Mouse (Mus musculus) thymus, adult 2 months (tissue): ENCODE data around the gene Ctsa.

Experiments
- CTCF ChIP-seq: fragments of 200-500 bp; IDR thresholded peaks from 2 replicates; pipeline ENCODE4 v1.5.1; 2012; ENCODE audit warnings: mild to moderate bottlenecking, control low read depth, low read length, moderate library complexity, borderline replicate concordance; ENCODE audit not compliant: control insufficient read depth, poor library complexity, insufficient read depth; ENCODE audit errors: extremely low read depth
- POLR2A ChIP-seq: fragments of 200-500 bp; IDR thresholded peaks from 2 replicates; pipeline ENCODE4 v1.6.1; 2012; ENCODE audit warnings: mild to moderate bottlenecking, low read length, control low read depth, moderate library complexity; ENCODE audit not compliant: control insufficient read depth, poor library complexity, insufficient read depth; ENCODE audit errors: extremely low read depth

DNA sequence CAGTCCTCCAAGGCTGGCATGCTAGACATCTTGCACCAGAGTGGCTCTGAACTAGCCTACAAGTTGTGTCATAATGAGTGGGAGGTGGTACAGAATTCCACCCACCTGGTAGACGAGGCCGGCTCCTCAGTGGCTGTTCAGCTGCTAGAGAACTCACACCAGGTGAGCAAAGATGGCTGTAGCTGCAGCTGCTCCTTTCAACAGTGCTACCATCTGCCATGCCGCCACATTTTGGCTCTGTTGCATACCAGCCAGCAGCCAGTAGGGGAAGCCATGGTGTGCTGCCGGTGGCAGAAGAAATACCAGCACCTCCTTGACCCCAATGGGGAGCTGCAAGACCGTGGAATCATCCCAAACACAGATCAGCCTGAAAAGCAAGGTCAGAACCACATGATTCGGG lies 11.6 kb upstream of the Ctsa start:
- no peak for TF ChIP-seq CTCF
- TF ChIP-seq POLR2A: no peak
